Mouse (Mus musculus) heart, adult 2 months (tissue): ENCODE results near the gene Psmc3ip.

ENCODE experiments used
- CTCF ChIP-seq: fragments of 200-600 bp; IDR thresholded peaks from 2 replicates; pipeline ENCODE4 v1.8.1; 2022; ENCODE audit warnings: antibody characterized with exemption, mild to moderate bottlenecking, moderate library complexity
- POLR2A ChIP-seq: fragments of 200-500 bp; IDR thresholded peaks from 2 replicates; pipeline ENCODE4 v1.6.1; 2011; ENCODE audit warnings: mild to moderate bottlenecking, low read depth, low read length, control low read depth; ENCODE audit not compliant: insufficient read depth

DNA sequence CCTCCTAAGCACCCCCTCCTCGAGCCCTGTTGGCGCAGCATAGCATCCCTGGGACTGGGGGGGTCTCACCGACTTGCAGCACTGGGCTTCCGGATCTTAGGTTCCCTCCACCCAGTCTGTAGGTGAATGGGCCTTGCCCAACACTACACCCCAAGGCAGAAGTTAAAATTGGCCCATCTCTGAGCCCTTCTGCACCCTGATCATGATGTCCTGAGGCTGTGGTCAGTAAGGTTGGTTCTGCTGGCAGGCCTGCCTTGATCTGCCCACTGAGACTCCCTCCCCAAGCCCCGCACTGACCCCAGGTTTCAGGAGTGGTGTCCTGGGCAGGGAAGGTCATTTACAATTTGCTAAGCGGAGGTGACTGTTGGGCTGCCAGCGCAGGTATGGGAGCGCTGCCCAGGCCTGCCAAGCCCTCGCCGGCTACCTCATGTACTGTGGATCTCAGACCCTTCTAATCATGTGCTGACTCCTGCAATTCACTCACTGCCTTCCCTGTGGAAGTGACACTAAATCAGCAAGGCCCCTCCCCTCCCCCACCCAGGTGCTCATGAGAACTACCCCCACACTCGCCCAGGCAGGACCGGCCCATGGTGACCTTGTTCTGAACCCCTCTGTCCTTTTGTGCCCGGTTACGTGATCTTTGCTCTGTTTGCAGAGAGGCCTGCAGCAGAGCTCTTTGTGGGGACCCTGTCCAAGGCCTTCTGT is 32.1 kb downstream of the Psmc3ip start:
- TF ChIP-seq POLR2A = no peak
- TF ChIP-seq CTCF = no peak
